Mouse (Mus musculus) heart, embryonic 13.5 days (tissue): ENCODE results near the gene Rrp12. TPM values are rescaled to one million over a fixed set of nuclear protein-coding genes. Genes with fewer than 3 reads are reported as not detected.

ENCODE experiments used
- ATAC-seq: fragments of 200-750 bp; cut with Nextera tagmentation; 2 replicates; pipeline ENCODE4 v1.8.0; 2017; ENCODE audit warnings: moderate TSS enrichment; ENCODE audit not compliant: insufficient number of reproducible peaks, low FRiP score, low TSS enrichment; ENCODE audit errors: extremely low read depth
- H3K27ac ChIP-seq: fragments of 300-500 bp; sonication (generic); replicated peaks from 2 replicates; pipeline ENCODE4 v1.5.1; 2015; ENCODE audit warnings: moderate library complexity, mild to moderate bottlenecking, inconsistent platforms
- H3K27me3 ChIP-seq: fragments of 300-500 bp; sonication (generic); replicated peaks from 2 replicates; pipeline ENCODE4 v1.6.1; 2015; ENCODE audit warnings: mild to moderate bottlenecking, inconsistent platforms
- H3K36me3 ChIP-seq: fragments of 300-500 bp; sonication (generic); 2 replicates; pipeline ENCODE4 v1.6.1; 2015; ENCODE audit warnings: mild to moderate bottlenecking, inconsistent platforms
- H3K4me1 ChIP-seq: fragments of 300-500 bp; sonication (generic); 2 replicates; pipeline ENCODE4 v1.6.1; 2015; ENCODE audit warnings: inconsistent platforms
- H3K4me2 ChIP-seq: fragments of 300-500 bp; sonication (generic); 2 replicates; pipeline ENCODE4 v1.6.1; 2015; ENCODE audit warnings: inconsistent platforms, mild to moderate bottlenecking, moderate library complexity
- H3K4me3 ChIP-seq: fragments of 300-500 bp; sonication (generic); 2 replicates; pipeline ENCODE4 v1.5.1; 2015; ENCODE audit warnings: moderate library complexity, mild to moderate bottlenecking, inconsistent platforms
- H3K9ac ChIP-seq: fragments of 300-500 bp; sonication (generic); 2 replicates; pipeline ENCODE4 v1.6.1; 2015; ENCODE audit warnings: inconsistent platforms, mild to moderate bottlenecking, moderate library complexity
- H3K9me3 ChIP-seq: fragments of 300-500 bp; sonication (generic); 2 replicates; pipeline ENCODE4 v1.6.1; 2016; ENCODE audit warnings: inconsistent platforms
- WGBS: fragments of 180-500 bp; shearing (Covaris S2); methylation state at CpG from one replicate; pipeline ENCODE4 v1.1.7; 2015; ENCODE audit warnings: mixed read lengths; 5-methylcytosine and 5-hydroxymethylcytosine counted together
- polyA plus RNA-seq: library from polyadenylated mRNA; unstranded; fragments of >200 nt; fragmentation: Nextera tagmentation; extraction: Ambion mirVana; gene quantifications from 2 replicates; pipeline ENCODE4 v1.2.1, GENCODE M21; 2015

Rrp12 gene
- 10.4 and 11.8 TPM in 2 replicates for polyA plus RNA-seq

DNA sequence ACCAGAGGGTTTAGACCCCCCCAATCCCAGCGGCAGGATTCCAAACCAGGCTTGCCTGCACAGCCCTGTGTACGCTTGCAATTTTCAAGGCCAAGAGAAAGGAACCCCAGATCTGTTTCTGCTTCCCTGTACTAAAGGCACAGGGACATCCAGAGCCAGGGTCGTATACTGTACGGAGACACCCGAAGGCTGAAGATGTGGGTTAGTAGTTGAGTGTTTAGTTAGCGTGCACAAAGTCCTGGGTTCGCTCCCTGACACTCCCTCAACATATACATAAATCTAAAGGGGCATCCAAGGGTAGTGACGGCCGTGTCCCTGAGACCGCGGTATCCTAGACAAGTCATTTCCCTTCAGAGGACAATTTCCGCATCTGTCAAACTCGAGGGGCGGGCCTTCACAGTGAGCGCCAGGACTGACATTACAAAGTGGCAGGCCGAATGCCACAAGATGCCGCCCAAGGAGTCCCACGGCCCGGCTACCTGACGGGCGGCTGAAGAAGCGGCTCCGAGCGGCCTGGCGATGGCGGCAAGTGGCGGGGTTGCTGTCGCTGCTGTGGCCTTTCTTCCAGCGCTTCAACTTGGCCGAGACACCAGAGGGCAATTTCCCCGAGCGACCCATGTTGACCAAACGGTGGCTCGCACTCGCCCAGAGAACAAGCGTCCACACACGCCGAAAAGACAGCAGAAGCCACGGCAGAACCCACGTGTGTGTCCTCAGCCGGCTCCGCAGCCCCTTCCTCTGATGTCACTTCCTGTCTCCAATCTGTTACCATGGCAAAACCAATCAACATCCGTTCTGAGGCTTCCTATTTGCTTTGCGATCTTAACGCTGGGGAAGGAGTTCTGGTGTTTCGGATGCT, at the start of gene Rrp12:
Gene Rrp12, minus strand, starts transcription at position 714 of the 859 bp plus-strand sequence.
- Histone ChIP-seq H3K9me3 (no peaks in the 10 kb centered on the region), H3K27ac (peak within 1 kb of the TSS; percentile 44; the same call in 1 of the 2 replicates), H3K4me1 (peaks cover 18% of the 10 kb centered on the region), H3K27me3 (no peaks in the 10 kb centered on the region), H3K9ac (peak within 1 kb of the TSS; percentile 85), H3K4me2 (peak within 1 kb of the TSS; percentile 93), H3K36me3 (peaks cover 9% of the 10 kb centered on the region), H3K4me3 (peak within 1 kb of the TSS; percentile 88)
- WGBS, result 1% methylated on average over 46 of the region's 46 CpGs
- peak; percentile 63; the same call in 1 of the 2 replicates for ATAC-seq

- WGBS, result 84% methylated on average over 7 of the region's 7 CpGs
These were observed 47.9 kb upstream of the Rrp12 start for GRCm38 (mm10) chr19:41943841-41944240.

GRCm38 (mm10) chr19:41938539-41938938, 42.6 kb upstream of the Rrp12 start:
- Histone ChIP-seq H3K9me3 (no peaks in the 10 kb centered on the region), H3K27ac (no peak overlapping the region), H3K36me3 (peaks cover 78% of the 10 kb centered on the region), H3K4me2 (no peak overlapping the region), H3K4me1 (peaks cover 13% of the 10 kb centered on the region), H3K9ac (no peak overlapping the region), H3K4me3 (no peak overlapping the region), H3K27me3 (no peaks in the 10 kb centered on the region)
- ATAC-seq, result no peak
- 82% methylated on average over 5 of the region's 5 CpGs for WGBS

More at GRCm38 (mm10) chr19:41943841-41944240, 47.9 kb upstream of the Rrp12 start:
- Histone ChIP-seq H3K27ac (no peak overlapping the region), H3K4me3 (no peak overlapping the region), H3K9ac (no peak overlapping the region), H3K27me3 (no peaks in the 10 kb centered on the region), H3K36me3 (peaks cover 99% of the 10 kb centered on the region), H3K9me3 (no peaks in the 10 kb centered on the region), H3K4me2 (no peak overlapping the region), H3K4me1 (no peaks in the 10 kb centered on the region)
- ATAC-seq, result no peak

GRCm38 (mm10) chr19:41935921-41936320, 39.9 kb upstream of the Rrp12 start:
- Histone ChIP-seq H3K4me2 (no peak overlapping the region), H3K27ac (no peak overlapping the region), H3K9me3 (no peaks in the 10 kb centered on the region), H3K4me3 (no peak overlapping the region), H3K9ac (no peak overlapping the region), H3K36me3 (peaks cover 56% of the 10 kb centered on the region), H3K27me3 (no peaks in the 10 kb centered on the region), H3K4me1 (peaks cover 23% of the 10 kb centered on the region)
- ATAC-seq, result no peak
- 80% methylated on average over 1 of the region's 1 CpGs for WGBS

- Histone ChIP-seq H3K4me2 (peak overlapping the region; percentile 94), H3K4me3 (peak overlapping the region; percentile 89), H3K27ac (no peak overlapping the region), H3K36me3 (peaks cover 53% of the 10 kb centered on the region), H3K9ac (peak overlapping the region; percentile 92), H3K4me1 (peaks cover 23% of the 10 kb centered on the region), H3K27me3 (no peaks in the 10 kb centered on the region), H3K9me3 (no peaks in the 10 kb centered on the region)
- ATAC-seq, result no peak
- WGBS, result 35% methylated on average over 6 of the region's 6 CpGs
These were observed 38.2 kb upstream of the Rrp12 start for GRCm38 (mm10) chr19:41934124-41934523.

DNA sequence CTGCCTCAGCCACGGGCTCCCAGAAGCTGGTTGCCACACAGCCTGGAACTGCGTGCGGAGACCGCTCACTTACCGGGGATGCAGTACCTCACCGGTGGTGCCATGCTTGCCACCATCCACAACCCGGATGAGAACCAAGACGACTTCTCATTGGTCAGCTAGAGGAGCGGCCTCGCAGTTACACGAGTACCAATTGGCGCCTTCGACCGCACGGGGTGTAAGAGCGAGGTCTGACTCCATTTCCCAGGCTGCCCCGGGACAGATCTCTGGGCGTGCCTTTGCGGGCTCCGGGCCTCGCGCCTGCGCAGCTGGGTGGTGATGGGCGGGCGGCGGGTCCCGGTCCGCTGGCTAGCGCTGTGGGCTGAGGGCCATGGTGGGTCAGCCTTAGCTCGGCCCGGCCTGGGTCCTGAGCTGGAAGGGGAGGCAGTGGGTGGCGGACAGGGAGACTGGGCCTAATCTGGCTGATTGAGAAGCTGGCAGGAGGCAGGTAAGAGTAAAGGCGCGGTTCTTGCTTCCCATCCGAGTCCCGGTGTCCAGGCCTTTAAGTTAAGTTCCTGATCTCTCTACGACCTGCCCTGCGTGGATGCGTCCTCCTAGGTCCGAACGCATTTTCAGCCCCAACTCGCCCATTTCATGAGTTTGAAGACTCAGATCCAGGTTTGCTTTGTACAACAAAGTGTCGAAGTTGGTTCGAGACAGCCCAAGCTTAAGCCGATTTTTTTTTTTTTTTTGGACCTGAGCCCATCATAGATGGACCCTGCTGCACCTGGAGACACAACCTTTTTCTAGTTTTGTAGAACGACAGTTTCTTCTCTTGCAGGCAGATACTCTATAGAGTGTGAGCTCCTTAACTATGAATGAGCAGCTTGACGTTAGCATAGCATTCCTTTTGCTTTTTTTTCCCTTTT, 37.5 kb upstream of the Rrp12 start, which contains the start of the genes Exosc1 and Zdhhc16:
Gene Exosc1, minus strand, starts transcription at position 245 of the 908 bp plus-strand sequence.
Gene Zdhhc16, plus strand, starts transcription at position 302 of the 908 bp plus-strand sequence.
- Histone ChIP-seq H3K36me3 (peaks cover 53% of the 10 kb centered on the region), H3K27ac (peak within 1 kb of the TSS; percentile 51; the same call in 1 of the 2 replicates), H3K4me3 (peak within 1 kb of the TSS; percentile 89), H3K9ac (peak within 1 kb of the TSS; percentile 92), H3K27me3 (no peaks in the 10 kb centered on the region), H3K9me3 (no peaks in the 10 kb centered on the region), H3K4me1 (peaks cover 23% of the 10 kb centered on the region), H3K4me2 (peak within 1 kb of the TSS; percentile 94)
- peak; percentile 98 for ATAC-seq
- under 1% methylated on average over 47 of the region's 47 CpGs for WGBS

GRCm38 (mm10) chr19:41932686-41933085, 36.7 kb upstream of the Rrp12 start:
- no peaks in the 10 kb centered on the region for H3K27me3 ChIP-seq
- peak overlapping the region; percentile 94 for H3K4me2 ChIP-seq
- ATAC-seq, result no peak
- H3K4me3 ChIP-seq, result peak overlapping the region; percentile 89
- peak overlapping the region; percentile 51; the same call in 1 of the 2 replicates for H3K27ac ChIP-seq
- H3K9ac ChIP-seq, result peak overlapping the region; percentile 87
- WGBS, result under 1% methylated on average over 28 of the region's 28 CpGs
- H3K4me1 ChIP-seq, result peaks cover 23% of the 10 kb centered on the region
- H3K36me3 ChIP-seq, result peaks cover 53% of the 10 kb centered on the region
- H3K9me3 ChIP-seq, result no peaks in the 10 kb centered on the region

DNA sequence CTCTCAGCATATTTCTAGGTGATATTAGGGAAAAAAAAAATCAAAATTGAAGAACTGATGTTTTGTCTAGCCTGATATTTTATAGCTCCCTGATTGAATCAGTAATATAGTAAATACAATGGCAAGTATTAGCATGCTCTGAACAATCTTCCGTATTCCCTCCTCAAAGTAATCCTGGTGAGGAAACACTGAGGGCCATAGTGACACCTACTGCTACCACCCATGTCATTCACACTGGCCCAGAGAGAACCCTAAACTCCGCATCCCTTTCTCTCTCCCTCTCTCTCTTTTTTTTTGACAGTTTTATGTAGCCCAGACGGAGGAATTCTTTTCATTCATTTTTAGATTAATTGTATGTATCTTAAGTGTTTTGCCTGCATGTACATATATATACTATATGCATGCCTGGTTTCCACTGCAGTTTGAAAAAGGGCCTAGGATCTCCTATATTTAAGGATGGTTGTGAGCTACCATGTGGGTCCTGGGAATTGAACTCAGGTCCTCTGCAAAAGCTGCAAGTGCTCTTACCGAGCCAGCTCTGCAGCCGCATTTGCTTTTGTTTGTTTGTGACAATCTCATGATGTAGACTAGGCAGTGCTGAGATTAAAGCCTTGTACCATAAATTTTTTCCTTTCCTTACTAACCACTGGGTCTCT, 24.6 kb upstream of the Rrp12 start:
- Histone ChIP-seq H3K4me3 (no peak overlapping the region), H3K9ac (no peak overlapping the region), H3K36me3 (peaks cover 79% of the 10 kb centered on the region), H3K9me3 (no peaks in the 10 kb centered on the region), H3K27ac (no peak overlapping the region), H3K4me2 (no peak overlapping the region), H3K27me3 (no peaks in the 10 kb centered on the region), H3K4me1 (no peaks in the 10 kb centered on the region)
- no peak for ATAC-seq
- WGBS, result 68% methylated on average over 5 of the region's 5 CpGs

DNA sequence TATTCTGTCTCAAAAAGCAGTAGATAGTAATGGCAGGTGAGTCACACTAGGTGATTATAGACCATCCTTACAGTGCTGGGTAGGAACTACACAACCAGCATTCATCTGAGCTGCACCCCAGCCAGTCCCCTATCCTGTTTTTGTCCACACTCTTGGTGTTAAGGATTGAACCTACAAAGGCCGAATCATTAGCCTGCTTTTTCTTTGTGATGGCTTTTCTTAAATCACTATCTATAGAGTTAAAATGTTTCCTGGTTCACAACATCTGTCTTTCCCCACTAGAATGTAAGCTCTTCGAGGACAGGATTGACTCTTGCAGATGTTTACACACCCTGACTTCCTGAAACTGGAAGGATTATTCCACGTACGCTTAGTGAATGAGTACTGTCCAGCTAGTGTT, 23.5 kb upstream of the Rrp12 start:
- H3K36me3 ChIP-seq, result peaks cover 82% of the 10 kb centered on the region
- ATAC-seq, result no peak
- no peaks in the 10 kb centered on the region for H3K9me3 ChIP-seq
- no peak overlapping the region for H3K4me2 ChIP-seq
- H3K9ac ChIP-seq, result no peak overlapping the region
- peaks cover 9% of the 10 kb centered on the region for H3K4me1 ChIP-seq
- no peaks in the 10 kb centered on the region for H3K27me3 ChIP-seq
- WGBS, result 68% methylated on average over 4 of the region's 4 CpGs
- H3K27ac ChIP-seq, result no peak overlapping the region
- no peak overlapping the region for H3K4me3 ChIP-seq

- 76% methylated on average over 4 of the region's 4 CpGs for WGBS
- ATAC-seq, result no peak
- Histone ChIP-seq H3K9me3 (no peaks in the 10 kb centered on the region), H3K27ac (no peak overlapping the region), H3K4me1 (peaks cover 27% of the 10 kb centered on the region), H3K36me3 (peaks cover 74% of the 10 kb centered on the region), H3K9ac (no peak overlapping the region), H3K27me3 (no peaks in the 10 kb centered on the region), H3K4me2 (no peak overlapping the region), H3K4me3 (no peak overlapping the region)
These were observed 20.9 kb upstream of the Rrp12 start for GRCm38 (mm10) chr19:41916853-41917252.
